ENCODE assay signal across 8 mouse cellular contexts in genomic region chr13:28416231-28416630, GRCm38 (mm10).
DNase-seq lines count a peak whose midpoint lies in the region; ATAC-seq lines count a peak whose summit lies in the region.

No protein-coding gene starts in this region.

- peak overlapping the region; percentile 93 for H3K27ac ChIP-seq in embryonic facial prominence, embryonic 14.5 days (replicated peaks; ENCODE audit: low read depth, low read length)
- peak overlapping the region; percentile 92 to 98 for H3K27ac ChIP-seq in heart, embryonic 14.5 days (replicated peaks in 1 of 2; ENCODE audit: control insufficient read depth in 1 of 2, insufficient read depth in 1 of 2, low read depth in 2 of 2, low read length in 2 of 2)

- H3K9me3 ChIP-seq in embryonic facial prominence, embryonic 14.5 days (ENCODE audit: control insufficient read depth, low read length), result no peaks in the 10 kb centered on the region
- H3K9me3 ChIP-seq in heart, embryonic 14.5 days (ENCODE audit: control insufficient read depth, low read length), result no peaks in the 10 kb centered on the region

- no peaks in the 10 kb centered on the region for H3K27me3 ChIP-seq in embryonic facial prominence, embryonic 14.5 days (replicated peaks; ENCODE audit: control insufficient read depth, insufficient read depth, low read length)
- no peaks in the 10 kb centered on the region for H3K27me3 ChIP-seq in heart, embryonic 14.5 days (ENCODE audit: control insufficient read depth, insufficient read depth, low read length)

- no peaks in the 10 kb centered on the region for H3K36me3 ChIP-seq in embryonic facial prominence, embryonic 14.5 days (ENCODE audit: control insufficient read depth, insufficient read depth, low read length)
- no peaks in the 10 kb centered on the region for H3K36me3 ChIP-seq in heart, embryonic 14.5 days (ENCODE audit: control insufficient read depth, insufficient read depth, low read length)

- peak overlapping the region; percentile 59 for H3K4me2 ChIP-seq in embryonic facial prominence, embryonic 14.5 days (ENCODE audit: low read depth, low read length)
- peak overlapping the region; percentile 75 for H3K4me2 ChIP-seq in heart, embryonic 14.5 days (ENCODE audit: low read length)

- DNase-seq in gastrocnemius, adult 18-20 months (ENCODE audit: low spot score), result peak; percentile 18
- DNase-seq in gastrocnemius, adult 8-10 months (ENCODE audit: low spot score in 2 of 2), result no peak
- peak; percentile 93 for DNase-seq in embryonic facial prominence, embryonic 14.5 days (ENCODE audit: low spot score)
- DNase-seq in kidney, postnatal 25 days, result peak; percentile 48 to 59
- DNase-seq in lung, postnatal 10 days, result peak; percentile 60
- peak; percentile 37 to 77 for DNase-seq in right cerebral cortex, postnatal 36 days (ENCODE audit: low spot score in 2 of 2)
- no peak for DNase-seq in natural killer cell, adult 2 months (ENCODE audit: low spot score in 2 of 2)

- H3K9ac ChIP-seq in embryonic facial prominence, embryonic 14.5 days (ENCODE audit: low read depth, low read length), result 0 out of 2 replicates have a peak overlapping the region, but pooled peaks have one; percentile 30
- peak overlapping the region; percentile 41; the same call in 1 of the 2 replicates for H3K9ac ChIP-seq in heart, embryonic 14.5 days (ENCODE audit: low read length)

- 0 out of 2 replicates have a peak overlapping the region, but pooled peaks have one; percentile 31 for H3K4me3 ChIP-seq in embryonic facial prominence, embryonic 14.5 days (ENCODE audit: low read depth, low read length)
- no peak overlapping the region for H3K4me3 ChIP-seq in heart, embryonic 14.5 days (ENCODE audit: control insufficient read depth in 1 of 2, insufficient read depth in 1 of 2, low read depth in 1 of 2, low read length in 2 of 2)

- ATAC-seq in embryonic facial prominence, embryonic 14.5 days (ENCODE audit: low read depth), result peak; percentile 63
- no peak for ATAC-seq in heart, embryonic 14.5 days (ENCODE audit: insufficient number of reproducible peaks, insufficient read depth, low FRiP score, low read depth)

- peaks cover 29% of the 10 kb centered on the region for H3K4me1 ChIP-seq in embryonic facial prominence, embryonic 14.5 days (ENCODE audit: control insufficient read depth, insufficient read depth, low read length)
- H3K4me1 ChIP-seq in heart, embryonic 14.5 days (ENCODE audit: control insufficient read depth in 2 of 2, insufficient read depth in 2 of 2, low read length in 2 of 2), result peaks cover 22 to 50% of the 10 kb centered on the region in 2 experiments

- WGBS in embryonic facial prominence, embryonic 14.5 days, result 8% methylated on average over 6 of the region's 6 CpGs
- WGBS in heart, embryonic 14.5 days, result 14% methylated on average over 6 of the region's 6 CpGs

Comparison
In these comparisons a context has a peak if more than half of its experiments do, and no peak if none do; other contexts are left out.
1. DNase-seq: peak in gastrocnemius, adult 18-20 months (single experiment), embryonic facial prominence, embryonic 14.5 days (single experiment), kidney, postnatal 25 days (2 of 2), lung, postnatal 10 days (single experiment) and right cerebral cortex, postnatal 36 days (2 of 2); none in gastrocnemius, adult 8-10 months (0 of 2) and natural killer cell, adult 2 months (0 of 2).